Mouse (Mus musculus) erythroid progenitor cell, adult 5-6 weeks (primary cell): Measurements from ENCODE around the gene Wdr54. TPM values are rescaled to one million over a fixed set of nuclear protein-coding genes. Genes with fewer than 3 reads are reported as not detected.
"Not testable (repeated sequence)": the region's sequence is repeated elsewhere in the genome, so short reads cannot be mapped to it uniquely, and the experiment has no call there.

Experiments
- ATAC-seq: replicated peaks from 2 replicates; pipeline ENCODE4 v1.8.0; 2016; ENCODE audit warnings: moderate number of reproducible peaks, mild to moderate bottlenecking, moderate TSS enrichment, inconsistent platforms; ENCODE audit not compliant: poor library complexity, low FRiP score, severe bottlenecking
- total RNA-seq, 2 experiments: library from RNA; stranded (forward) in 1 of 2; stranded (reverse) in 1 of 2; fragments of 150-400 nt in 1 of 2; fragments of 186-747, 209-891 nt in 1 of 2; gene quantifications; 2 replicates each; pipeline versions ENCODE4 v1.2.3 to v1.2.4; 2015 to 2017; ENCODE audit warnings: low replicate concordance in 2 of 2

Gene Wdr54
- total RNA-seq, 2 experiments from 2014 or later = not detected

- no peak for ATAC-seq
Observed at GRCm38 (mm10) chr6:83161921-83162641, 5.9 kb upstream of the Wdr54 start.

DNA sequence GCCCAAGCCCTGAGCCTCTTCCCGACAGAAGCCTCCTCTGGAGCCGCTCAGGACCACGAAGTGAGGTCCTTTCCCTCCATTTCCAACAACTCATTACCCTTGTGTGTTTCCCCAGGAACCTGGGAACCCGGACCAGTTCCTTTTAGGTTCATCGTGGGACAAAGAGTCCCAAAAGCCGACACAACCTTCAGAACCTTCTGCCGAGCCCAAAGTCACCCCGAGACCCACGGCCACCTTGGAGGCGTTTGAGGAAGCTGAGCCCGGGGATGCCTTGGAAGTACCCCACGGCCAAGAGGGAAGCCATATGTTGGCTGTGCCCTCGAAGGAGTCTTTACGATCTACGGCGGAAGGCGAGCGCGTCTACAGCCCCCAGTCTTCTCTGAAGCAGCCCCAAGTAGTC, 5.2 kb upstream of the Wdr54 start:
- no peak for ATAC-seq

DNA sequence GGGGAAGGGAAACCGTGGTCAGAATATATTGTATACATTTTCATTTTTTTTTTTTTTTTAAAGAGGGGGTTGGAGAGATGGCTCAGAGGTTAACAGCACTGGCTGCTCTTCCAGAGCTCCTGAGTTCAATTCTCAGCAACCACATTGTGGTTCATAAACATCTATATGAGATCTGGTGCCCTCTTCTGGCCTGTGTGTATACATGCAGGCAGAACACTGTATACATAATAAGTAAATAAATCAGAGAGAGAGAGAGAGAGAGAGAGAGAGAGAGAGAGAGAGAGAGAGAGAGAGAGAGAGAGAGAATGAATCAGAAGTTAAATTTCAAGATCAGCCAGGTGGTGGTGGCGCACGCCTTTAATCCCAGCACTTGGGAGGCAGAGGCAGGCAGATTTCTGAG, 3.3 kb upstream of the Wdr54 start:
- ATAC-seq = not testable (repeated sequence)

- ATAC-seq = no peak
Observed at GRCm38 (mm10) chr6:83155552-83156238, 502 bp downstream of the Wdr54 start.

GRCm38 (mm10) chr6:83153485-83153884, 2.7 kb downstream of the Wdr54 start:
- ATAC-seq = no peak

DNA sequence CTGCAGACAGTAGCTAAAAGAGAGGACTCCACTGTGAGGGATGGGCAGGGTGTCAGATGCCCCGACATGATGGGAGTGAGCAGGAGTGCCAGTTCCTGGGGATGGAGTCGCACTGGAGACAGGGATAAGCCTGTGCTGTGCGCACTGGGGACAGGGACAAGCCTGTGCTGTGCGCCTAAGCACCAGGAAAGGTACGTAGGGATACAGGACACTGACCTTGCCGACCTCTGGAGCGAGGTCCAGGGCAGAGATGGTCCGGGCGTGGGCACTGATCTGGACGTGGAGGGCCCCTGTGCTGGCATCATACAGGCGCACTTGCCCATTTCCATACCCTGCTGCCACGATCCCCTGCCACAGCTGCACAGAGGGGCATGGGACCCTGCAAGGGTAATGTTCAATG, 3.2 kb downstream of the Wdr54 start:
- ATAC-seq = no peak

GRCm38 (mm10) chr6:83151721-83152120, 4.5 kb downstream of the Wdr54 start:
- ATAC-seq = no peak

DNA sequence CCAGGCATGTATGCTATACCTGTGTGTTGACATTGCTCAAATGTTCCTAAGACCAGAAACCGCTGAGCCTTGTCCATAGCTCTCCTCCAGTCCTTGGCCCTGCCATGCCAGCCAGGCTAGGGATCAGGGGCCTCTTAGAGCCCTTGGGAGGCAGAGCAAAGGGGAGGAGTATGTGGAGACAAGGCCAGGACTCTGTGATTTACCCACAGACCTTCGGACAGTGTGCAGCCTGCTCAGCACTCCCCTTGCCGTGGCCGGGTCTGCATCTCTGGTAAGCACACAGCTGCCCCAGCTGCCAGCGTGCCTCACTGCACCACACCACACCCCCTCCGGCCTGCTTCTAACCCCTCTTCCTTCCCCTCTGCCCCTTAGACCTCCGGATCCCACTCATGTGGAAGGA, 8.9 kb downstream of the Wdr54 start:
- ATAC-seq = no peak

DNA sequence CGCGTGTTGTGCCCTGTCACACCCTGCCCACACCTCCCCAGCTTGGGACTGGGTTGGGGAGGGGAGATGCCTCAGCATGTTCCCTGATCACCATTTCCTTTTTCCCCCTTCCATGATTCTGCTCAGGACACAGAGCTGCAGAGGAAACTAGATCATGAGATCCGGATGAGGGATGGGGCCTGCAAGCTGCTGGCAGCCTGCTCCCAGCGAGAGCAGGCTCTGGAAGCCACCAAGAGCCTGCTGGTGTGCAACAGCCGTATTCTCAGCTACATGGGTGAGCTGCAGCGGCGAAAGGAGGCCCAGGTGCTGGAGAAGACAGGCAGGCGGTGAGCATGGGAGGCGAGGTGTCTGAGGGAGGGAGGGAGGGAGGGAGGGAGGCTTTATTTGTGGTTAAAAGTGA, 10.4 kb downstream of the Wdr54 start:
- no peak for ATAC-seq

DNA sequence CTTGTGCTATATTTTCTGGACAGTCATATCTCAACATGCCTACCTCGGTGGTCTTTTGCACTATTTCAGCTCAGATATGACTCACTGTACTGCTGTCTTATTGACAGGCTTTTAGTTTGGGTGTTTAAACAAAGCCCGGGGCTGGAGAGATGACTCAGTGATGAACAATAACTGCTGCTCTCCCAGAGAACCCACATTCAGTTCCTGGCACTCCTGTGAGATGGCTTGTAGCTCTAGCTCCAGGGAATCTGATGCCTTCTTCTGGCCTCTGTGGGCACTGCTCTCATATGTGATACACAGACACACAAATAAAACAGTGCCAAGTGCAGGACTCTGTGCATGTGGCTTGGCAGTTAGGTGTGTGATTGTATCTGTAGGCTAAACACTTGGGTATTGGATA, 11.0 kb downstream of the Wdr54 start:
- ATAC-seq = no peak

DNA sequence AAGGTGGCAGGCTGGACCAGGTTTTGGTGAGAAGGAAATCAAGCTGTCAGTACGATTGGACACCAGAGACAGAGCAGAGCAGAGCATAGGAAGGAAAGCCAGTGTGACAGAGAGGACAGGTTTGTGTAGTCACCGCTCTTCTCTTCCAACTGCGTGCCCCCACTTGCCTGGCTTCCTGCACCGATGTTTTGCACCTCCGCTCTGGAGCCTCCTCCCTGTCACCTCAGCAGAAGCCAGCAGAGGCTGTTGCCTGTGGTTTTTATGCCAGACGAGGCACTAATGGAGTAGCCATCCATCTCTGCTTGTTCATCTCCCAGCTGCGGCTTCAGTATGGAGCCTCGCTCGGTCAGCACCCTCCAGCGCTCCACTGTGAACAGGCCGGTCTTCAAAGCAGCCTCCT, 13.3 kb downstream of the Wdr54 start:
- ATAC-seq = no peak

GRCm38 (mm10) chr6:83142211-83142731, 13.9 kb downstream of the Wdr54 start:
- ATAC-seq = no peak

DNA sequence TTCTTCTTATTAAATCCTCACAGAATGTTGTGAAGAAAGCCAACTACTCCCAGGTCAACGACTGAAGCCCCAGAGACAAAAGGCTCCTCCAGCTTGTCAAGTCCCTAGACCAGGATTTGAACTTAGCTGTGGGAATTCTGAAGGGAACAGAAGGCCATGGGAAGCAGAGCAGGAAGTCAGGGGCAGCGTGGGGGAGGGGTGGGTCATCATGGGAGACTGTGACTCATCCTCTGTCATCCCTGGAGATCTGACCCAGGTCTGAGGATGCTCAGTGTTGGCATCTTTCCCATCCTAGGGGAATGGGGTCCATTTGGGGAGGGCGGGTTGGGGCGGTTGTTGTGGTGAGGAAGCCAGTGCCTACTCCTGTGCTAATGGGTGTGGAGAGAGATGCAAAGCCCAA, 14.6 kb downstream of the Wdr54 start:
- ATAC-seq = no peak

DNA sequence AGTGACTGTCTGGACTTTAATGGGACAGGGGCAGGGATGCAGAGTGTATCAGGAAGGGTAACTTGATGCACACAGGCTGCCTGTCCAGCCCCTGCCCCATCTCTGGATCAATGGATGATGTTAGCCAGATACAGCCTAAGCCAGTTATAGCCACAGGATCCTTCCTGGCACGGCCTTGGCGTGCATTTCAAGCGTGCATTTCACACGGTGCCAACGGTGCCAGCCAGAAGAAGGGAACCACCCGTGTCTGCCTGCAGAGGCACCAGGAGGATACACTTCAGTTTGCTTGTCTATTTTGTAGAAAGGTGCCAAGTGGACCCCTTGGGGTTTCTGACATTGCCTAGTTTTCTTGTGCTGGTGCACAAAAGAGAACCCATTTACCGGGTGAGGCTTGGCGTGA, 16.2 kb downstream of the Wdr54 start:
- no peak for ATAC-seq

- ATAC-seq = no peak
Observed at GRCm38 (mm10) chr6:83138056-83138455, 18.1 kb downstream of the Wdr54 start.

DNA sequence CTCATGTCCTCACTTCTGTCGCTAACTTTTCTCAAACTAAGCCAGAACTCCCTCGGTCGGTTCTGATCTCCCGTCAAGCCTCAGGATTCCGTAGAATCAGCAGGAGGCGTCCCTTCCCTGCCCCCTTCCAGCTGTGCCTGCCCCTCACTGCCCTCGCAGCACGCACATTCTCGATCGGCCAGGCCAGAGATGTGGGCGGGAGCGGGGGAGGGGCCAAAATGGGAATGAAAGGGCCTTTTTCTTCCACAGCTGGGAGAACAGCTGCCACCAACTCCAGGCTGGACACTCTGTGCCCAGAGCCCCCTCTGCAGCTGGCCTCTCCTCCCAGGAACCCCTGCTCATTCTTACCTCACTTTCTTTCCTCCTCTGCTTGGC, 18.6 kb downstream of the Wdr54 start:
- ATAC-seq = no peak

GRCm38 (mm10) chr6:83136881-83137575, 19.2 kb downstream of the Wdr54 start:
- ATAC-seq = no peak

DNA sequence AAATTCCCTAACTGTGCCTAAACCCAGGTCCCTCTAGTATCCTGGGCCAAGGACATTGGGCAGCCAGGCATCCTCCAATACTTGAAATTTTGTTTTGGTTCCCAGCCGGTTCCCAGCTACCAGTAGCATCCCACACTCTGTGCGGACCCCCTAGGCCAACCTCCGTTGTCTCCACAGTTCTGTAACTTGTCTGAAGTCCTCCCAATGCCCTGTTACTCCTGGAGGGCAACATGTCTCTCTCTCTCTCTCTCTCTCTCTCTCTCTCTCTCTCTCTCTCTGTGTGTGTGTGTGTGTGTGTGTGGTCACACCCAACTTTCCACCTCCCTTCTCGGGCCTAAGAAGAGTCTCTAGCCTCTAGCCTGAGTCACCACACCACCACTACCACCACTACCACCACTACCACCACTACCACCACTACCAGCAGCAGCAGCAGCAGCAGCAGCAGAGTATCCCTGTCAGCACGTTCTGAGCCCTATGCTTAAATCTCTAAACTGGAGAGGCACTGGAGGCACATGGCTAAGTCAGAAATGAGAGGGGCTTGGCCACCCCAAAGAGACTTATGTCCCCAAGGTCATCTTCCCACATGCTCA, 19.8 kb downstream of the Wdr54 start:
- ATAC-seq = no peak

- ATAC-seq = no peak
Observed at GRCm38 (mm10) chr6:83135571-83136161, 20.5 kb downstream of the Wdr54 start.

GRCm38 (mm10) chr6:83134951-83135513, 21.2 kb downstream of the Wdr54 start, which contains the start of gene Rtkn:
TSS of gene Rtkn (plus strand) at chr6:83135463.
- no peak for ATAC-seq
